Mouse (Mus musculus) adrenal gland, adult (tissue): ENCODE data around the gene Phgdh.

Experiments
- DNase-seq, 2 experiments: peaks; one replicate each; pipeline ENCODE4 v3.0.0; 2022 to 2023; ENCODE audit warnings: low spot score in 1 of 2; ENCODE audit not compliant: inconsistent age in 2 of 2

Phgdh gene

DNA sequence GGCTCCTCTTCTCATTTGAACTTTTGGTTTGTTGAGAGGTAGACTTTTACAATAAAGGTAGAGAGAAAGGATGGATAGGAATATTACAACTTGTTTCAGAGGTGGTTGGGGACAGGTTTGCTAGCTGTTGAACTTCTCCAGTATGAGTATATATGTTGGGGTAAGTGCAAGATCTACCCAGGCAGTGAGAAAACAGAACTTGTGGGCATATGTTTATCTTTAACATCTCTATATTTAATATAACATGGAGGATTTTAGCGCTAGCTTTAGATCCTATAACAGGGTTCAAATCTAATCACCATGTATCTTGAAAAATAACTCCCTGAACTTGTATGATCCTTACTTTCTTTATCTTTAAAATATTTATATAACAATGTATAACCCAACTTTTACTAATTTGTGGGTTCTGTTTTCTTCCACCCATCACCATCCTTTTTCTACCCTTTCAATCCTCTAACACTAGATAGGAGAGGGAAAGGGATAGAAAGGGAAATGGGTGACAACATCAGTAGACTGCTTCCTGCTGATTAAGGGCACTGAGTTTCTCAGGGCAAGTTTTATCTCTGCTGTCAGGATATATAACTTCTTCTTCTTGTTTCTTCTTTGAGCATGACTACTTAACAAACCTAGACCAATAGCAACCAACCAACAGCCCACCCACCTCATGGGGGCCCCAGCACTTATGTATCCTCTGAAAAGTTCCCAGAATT is 40.2 kb downstream of the Phgdh start:
- DNase-seq = no peak

DNA sequence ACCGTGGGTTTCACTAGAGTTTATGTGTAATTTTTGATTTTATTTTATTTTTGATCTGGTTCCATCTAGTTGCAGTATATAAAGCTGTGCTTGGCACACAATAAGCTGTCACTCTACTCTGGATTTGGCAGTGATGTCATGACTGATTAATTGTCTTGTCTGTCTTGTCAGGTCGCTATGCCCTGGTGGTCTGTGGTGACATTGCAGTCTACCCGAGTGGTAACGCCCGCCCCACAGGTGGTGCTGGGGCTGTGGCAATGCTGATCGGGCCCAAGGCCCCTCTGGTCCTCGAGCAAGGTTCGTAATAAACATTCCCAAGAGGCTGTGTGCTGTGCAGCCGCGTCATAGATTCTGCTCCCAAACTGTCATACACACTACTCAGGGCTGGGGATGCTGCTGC is 43.8 kb downstream of the Phgdh start:
- DNase-seq = no peak

- no peak for DNase-seq
Observed at GRCm38 (mm10) chr3:98291044-98291443, 48.7 kb downstream of the Phgdh start.

DNA sequence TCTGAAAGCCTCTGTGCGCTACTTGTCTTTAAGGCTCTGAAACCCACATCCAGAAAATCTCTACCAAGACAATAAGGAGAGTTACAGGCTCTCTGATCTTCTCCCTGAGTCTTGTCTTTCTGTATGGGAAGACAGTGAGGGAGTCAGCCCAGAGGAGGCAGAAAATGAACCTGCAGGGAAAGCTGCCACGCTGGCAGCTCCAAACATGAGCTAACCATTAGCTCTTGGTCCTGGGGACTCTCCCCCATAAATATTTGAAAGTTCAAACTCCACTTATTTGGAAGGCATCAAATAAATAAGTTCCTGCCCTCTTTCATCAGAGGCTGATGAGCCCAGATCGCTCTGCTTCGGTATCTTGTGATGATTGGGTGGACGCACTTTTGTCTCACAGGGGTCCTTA is 56.6 kb downstream of the Phgdh start:
- DNase-seq = no peak

DNA sequence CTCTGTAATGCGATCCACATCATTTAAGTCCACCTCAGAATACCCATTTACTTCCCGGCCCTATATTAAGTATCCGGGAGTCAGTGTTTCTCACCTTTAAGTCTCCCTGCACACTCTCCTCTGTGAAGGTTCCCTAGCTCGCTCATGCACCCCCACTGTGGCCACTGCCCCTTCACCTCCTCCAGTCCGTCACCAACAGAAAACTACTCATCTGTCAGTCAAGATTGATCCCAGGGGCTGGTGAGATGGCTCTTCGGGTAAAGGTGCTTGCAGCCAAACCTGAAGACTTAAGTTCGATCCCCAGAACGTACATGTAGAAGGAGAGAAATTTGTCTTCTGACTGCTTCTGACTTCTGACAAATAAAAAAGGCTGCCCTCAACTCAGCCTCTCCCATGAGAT is 57.4 kb downstream of the Phgdh start:
- no peak for DNase-seq

DNA sequence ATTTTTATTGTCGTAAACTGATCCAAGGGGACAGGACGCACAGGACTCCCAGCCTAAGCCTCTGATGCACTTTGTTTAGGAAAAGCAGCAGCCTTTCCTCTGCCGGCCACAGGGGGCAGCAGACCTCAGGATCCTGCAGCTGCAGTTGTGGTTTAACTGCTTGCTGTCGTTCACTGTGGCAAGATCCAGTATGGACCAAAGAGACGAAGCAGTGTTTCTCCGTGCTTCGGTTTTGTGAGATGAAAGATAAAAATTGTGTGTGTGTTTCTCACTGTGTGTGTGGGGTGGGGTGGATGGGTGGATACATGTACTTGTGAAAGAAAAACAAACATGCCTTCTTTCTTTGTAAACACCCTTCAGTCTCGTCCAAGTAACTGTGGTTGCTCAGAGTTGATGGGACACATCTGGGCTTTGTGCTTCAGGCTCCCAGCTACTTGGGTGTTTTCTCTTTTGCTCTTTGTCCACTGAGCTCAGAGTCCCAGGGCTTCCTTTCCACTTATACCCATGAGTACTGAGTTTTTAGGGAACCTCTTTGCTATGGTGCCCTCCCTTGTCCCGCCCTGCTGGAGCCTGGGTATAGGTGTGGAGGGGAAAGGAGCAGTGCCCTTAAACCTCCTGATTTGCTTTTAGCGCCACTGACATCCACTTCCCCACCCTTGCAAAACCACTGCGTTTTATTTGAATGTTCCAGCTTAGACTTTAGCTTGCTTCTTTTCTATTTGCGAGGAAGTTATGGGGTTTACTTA is 58.7 kb downstream of the Phgdh start:
- DNase-seq = peak; percentile 44 to 74

DNA sequence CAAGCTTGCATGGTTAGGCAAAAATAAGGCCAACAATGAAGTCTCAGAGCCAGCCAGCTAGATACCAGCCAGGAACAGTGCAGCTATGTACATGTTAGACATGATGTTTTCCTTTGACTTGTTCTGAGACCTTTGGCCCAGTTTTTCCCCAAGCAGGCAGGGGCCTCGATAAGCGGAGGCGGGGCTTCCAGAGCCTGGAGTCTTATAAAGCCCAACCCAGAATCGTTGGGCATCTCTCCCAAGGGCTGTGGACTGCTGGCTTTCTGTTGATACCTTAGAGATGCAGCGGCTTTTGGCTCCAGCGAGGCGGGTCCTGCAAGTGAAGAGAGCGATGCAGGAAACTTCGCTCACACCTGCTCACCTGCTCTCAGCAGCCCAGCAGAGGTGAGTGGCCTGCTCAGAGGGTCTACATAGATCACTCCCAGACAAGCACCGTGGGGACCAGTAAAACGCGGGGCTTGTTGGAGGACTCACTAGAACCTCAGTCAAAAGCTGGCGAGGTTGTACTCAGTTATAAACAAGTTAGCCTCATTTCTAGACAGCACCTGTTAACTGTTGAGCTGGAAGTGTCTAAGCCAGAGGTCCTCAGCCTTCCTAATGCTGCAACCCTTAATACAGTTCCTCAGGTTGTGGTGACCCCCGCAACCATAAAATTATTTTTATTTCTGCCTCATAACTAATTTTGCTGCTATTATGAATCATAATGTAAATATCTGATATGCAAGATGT is 59.4 kb downstream of the Phgdh start, which contains the start of gene Hmgcs2:
TSS of gene Hmgcs2 (plus strand) at position 232 of the 729 bp plus-strand sequence.
- peak; percentile 27 to 37 for DNase-seq

DNA sequence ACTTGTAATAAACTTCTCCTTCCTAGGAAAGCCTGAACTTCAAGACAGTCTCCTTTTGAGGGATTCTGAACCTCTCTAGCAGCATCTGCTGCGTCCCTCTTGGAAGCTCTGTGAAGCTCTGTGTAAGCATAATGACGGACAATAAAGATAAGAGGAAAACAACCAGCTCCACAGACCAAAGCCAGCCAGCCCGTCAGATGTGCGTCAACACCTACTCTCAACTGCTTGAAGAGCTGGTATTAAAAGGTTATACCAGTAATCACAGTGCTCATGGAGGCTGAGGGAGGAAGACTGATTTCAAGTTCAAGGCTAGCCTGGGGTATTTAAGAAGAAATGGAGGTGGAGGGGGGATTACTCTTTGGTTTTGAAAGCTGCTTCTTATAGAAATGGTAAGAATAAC is 60.1 kb downstream of the Phgdh start:
- no peak for DNase-seq

DNA sequence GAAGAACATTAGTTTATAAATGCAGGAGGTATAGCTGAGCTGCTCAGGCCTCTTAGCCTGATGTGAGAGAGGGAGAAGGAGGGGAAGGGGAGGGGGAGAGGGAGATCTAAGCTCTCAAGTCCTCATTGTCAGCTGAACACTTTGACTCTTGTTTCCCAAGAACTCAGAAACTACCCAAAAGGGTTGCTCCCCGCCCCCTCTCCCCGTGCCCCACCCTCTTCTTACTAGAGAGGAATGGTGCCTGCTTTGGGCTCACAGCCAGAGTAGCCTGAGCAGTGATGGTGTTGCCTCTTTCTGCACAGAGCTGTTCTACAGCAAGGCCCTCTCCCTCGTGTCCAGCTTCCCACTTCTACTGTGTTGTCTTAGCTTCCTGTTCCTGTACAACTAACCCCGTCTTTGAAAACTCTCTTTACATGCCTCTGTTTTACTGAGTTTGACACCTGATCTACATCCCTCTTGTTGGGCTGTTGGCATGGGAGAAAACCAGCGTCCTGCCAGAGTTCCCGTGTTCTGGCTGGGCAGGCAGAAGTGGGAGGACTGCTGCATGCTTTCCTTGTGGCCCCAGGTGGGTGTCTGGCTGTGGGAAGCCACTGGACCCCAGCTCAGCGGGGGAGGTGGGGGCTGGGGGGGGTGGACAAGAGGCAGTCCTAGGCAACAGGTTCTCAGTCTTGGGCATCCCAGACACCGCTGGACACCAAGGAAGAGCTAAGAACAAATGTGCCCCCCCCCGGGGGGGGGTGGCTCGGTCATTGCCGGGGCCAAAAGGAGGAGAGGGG is 66.0 kb downstream of the Phgdh start:
- DNase-seq = no peak

GRCm38 (mm10) chr3:98267249-98267651 is 72.5 kb downstream of the Phgdh start:
- peak; percentile 62 to 73 for DNase-seq
